14 mouse cellular contexts compared by ENCODE assay signal in the genomic region with DNA sequence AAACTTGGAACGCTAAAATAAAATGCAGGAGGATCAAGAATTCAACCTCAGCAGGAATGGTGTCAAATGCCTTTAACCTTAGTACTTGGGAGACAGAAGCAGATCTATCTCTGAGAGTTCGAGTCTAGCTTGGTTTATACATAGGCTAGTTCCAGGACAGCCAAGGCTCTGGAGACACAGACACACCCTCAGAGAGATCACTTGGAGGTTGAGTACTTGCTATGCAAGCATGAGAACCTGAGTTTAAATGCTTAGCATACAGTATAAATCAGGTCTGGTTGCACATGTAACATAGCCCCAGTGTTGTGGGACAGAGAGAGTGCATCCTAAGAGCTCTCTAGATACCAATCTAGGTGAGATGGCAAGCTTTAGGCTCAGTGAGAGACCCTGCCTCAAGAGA.
"Had no signal": no experiment of that assay in that cellular context is flagged by ENCODE, and none has a peak within 500 bp of the region (broad histone marks: within the 10 kb centered on the region; RNA-seq: fewer than 3 reads in every experiment).

No protein-coding gene starts in this region.

- ATAC-seq: intestine, postnatal 0 days; lung, postnatal 0 days; midbrain, embryonic 16.5 days had no signal

- H3K4me2 ChIP-seq: midbrain, embryonic 11.5 days; neural tube, embryonic 13.5 days; stomach, embryonic 15.5 days had no signal

- H3K27ac ChIP-seq: left cerebral cortex, adult 2 months; limb, embryonic 10.5 days; neural tube, embryonic 13.5 days; stomach, embryonic 15.5 days had no signal

- DNase-seq: kidney, adult 8-10 months; kidney, postnatal 25 days; lung, adult 2 months; lung, postnatal 36 days; right cerebral cortex, postnatal 14 days; thymus, postnatal 36 days had no signal

- H3K4me1 ChIP-seq: limb, embryonic 10.5 days; stomach, embryonic 15.5 days had no signal

- H3K9me3 ChIP-seq: limb, embryonic 10.5 days; neural tube, embryonic 13.5 days; stomach, embryonic 15.5 days had no signal

- H3K27me3 ChIP-seq: neural tube, embryonic 13.5 days; stomach, embryonic 15.5 days had no signal

- H3K4me3 ChIP-seq: left cerebral cortex, adult 2 months; limb, embryonic 10.5 days; neural tube, embryonic 13.5 days; stomach, embryonic 15.5 days had no signal

- H3K9ac ChIP-seq: neural tube, embryonic 13.5 days; stomach, embryonic 15.5 days had no signal
